11 mouse cellular contexts compared by ENCODE assay signal in genomic region chr16:78322140-78322539, GRCm38 (mm10). TPM values are rescaled to one million over a fixed set of nuclear protein-coding genes. Genes with fewer than 3 reads are reported as not detected.
DNase-seq lines count a peak whose midpoint lies in the region; ATAC-seq and TF ChIP-seq lines count a peak whose summit lies in the region.
"Had no signal": no experiment of that assay in that cellular context is flagged by ENCODE, and none has a peak within 500 bp of the region (broad histone marks: within the 10 kb centered on the region; RNA-seq: fewer than 3 reads in every experiment).

No protein-coding gene starts in this region.

- intact Hi-C loops in heart, postnatal 36 days (cut with DNase I), result no loop called here

- peak; percentile 39 for DNase-seq in heart, embryonic 10.5 days (ENCODE audit: low spot score)
- no peak for DNase-seq in heart, postnatal 36 days
- DNase-seq in limb, embryonic 14.5 days (ENCODE audit: low spot score), result no peak
- DNase-seq in limb, embryonic 10.5 days (ENCODE audit: low spot score), result no peak
- DNase-seq in urinary bladder, postnatal 10 days (ENCODE audit: low spot score), result no peak
- DNase-seq in liver, result no peak

- peaks cover 11% of the 10 kb centered on the region; the same call in 1 of the 2 replicates for H3K36me3 ChIP-seq in heart, embryonic 10.5 days
- H3K36me3 ChIP-seq in limb, embryonic 14.5 days (ENCODE audit: control insufficient read depth, insufficient read depth, low read length), result no peaks in the 10 kb centered on the region; the same call in 1 of the 2 replicates
- peaks cover 22% of the 10 kb centered on the region for H3K36me3 ChIP-seq in limb, embryonic 10.5 days
- peaks cover 14% of the 10 kb centered on the region for H3K36me3 ChIP-seq in hindbrain, embryonic 12.5 days
- peaks cover 23% of the 10 kb centered on the region for H3K36me3 ChIP-seq in neural tube, embryonic 13.5 days
- H3K36me3 ChIP-seq: liver, embryonic 15.5 days had no signal

- no peak overlapping the region; the same call in 1 of the 2 replicates for H3K4me2 ChIP-seq in limb, embryonic 14.5 days (replicated peaks; ENCODE audit: low read depth, low read length, severe bottlenecking)
- H3K4me2 ChIP-seq in hindbrain, embryonic 12.5 days (replicated peaks), result peak overlapping the region; percentile 19; the same call in 1 of the 2 replicates
- peak overlapping the region; percentile 34 for H3K4me2 ChIP-seq in neural tube, embryonic 13.5 days
- H3K4me2 ChIP-seq: liver, embryonic 15.5 days had no signal

- ATAC-seq in limb, embryonic 14.5 days (ENCODE audit: low FRiP score, low read depth), result peak; percentile 39; the same call in 1 of the 2 replicates
- ATAC-seq in hindbrain, embryonic 12.5 days (ENCODE audit: low FRiP score), result no peak
- peak; percentile 28 for ATAC-seq in neural tube, embryonic 13.5 days (ENCODE audit: low read depth)
- ATAC-seq: inflammation-experienced regulatory T-cells, adult 6 months had no signal

- no peak for TF ChIP-seq POLR2A in limb, embryonic 14.5 days (IDR thresholded peaks at IDR 0.05; ENCODE audit: borderline replicate concordance, extremely low read depth, insufficient read depth, insufficient read length)

- H3K27ac ChIP-seq in heart, embryonic 10.5 days, result no peak overlapping the region
- H3K27ac ChIP-seq in limb, embryonic 14.5 days (replicated peaks; ENCODE audit: low read depth, low read length), result no peak overlapping the region
- H3K27ac ChIP-seq in limb, embryonic 10.5 days, result no peak overlapping the region
- no peak overlapping the region for H3K27ac ChIP-seq in hindbrain, embryonic 12.5 days
- H3K27ac ChIP-seq in neural tube, embryonic 13.5 days (replicated peaks), result peak overlapping the region; percentile 38
- H3K27ac ChIP-seq: liver, embryonic 15.5 days had no signal

- 38% methylated on average over 7 of the region's 7 CpGs for WGBS in heart, embryonic 10.5 days
- WGBS in limb, embryonic 14.5 days, result 46% methylated on average over 7 of the region's 7 CpGs
- WGBS in limb, embryonic 10.5 days, result 78% methylated on average over 7 of the region's 7 CpGs
- 19% methylated on average over 7 of the region's 7 CpGs for WGBS in hindbrain, embryonic 12.5 days
- WGBS in neural tube, embryonic 13.5 days, result 14% methylated on average over 7 of the region's 7 CpGs

- no peaks in the 10 kb centered on the region for H3K9me3 ChIP-seq in heart, embryonic 10.5 days
- H3K9me3 ChIP-seq in limb, embryonic 14.5 days (ENCODE audit: control insufficient read depth, low read length), result no peaks in the 10 kb centered on the region
- H3K9me3 ChIP-seq in limb, embryonic 10.5 days (replicated peaks), result no peaks in the 10 kb centered on the region
- H3K9me3 ChIP-seq in hindbrain, embryonic 12.5 days (replicated peaks), result no peaks in the 10 kb centered on the region
- no peaks in the 10 kb centered on the region for H3K9me3 ChIP-seq in neural tube, embryonic 13.5 days
- H3K9me3 ChIP-seq: liver, embryonic 15.5 days; megakaryocyte, embryonic 14.5 days had no signal

- 0 out of 2 replicates have a peak overlapping the region, but pooled peaks have one; percentile 3 for H3K4me3 ChIP-seq in heart, embryonic 10.5 days
- no peak overlapping the region for H3K4me3 ChIP-seq in limb, embryonic 14.5 days (replicated peaks; ENCODE audit: low read length)
- H3K4me3 ChIP-seq in limb, embryonic 10.5 days, result no peak overlapping the region
- H3K4me3 ChIP-seq in hindbrain, embryonic 12.5 days, result no peak overlapping the region
- H3K4me3 ChIP-seq in neural tube, embryonic 13.5 days, result no peak overlapping the region
- H3K4me3 ChIP-seq: liver, embryonic 15.5 days; megakaryocyte, embryonic 14.5 days had no signal

- H3K4me1 ChIP-seq in heart, embryonic 10.5 days, result peaks cover 66% of the 10 kb centered on the region
- peaks cover 16% of the 10 kb centered on the region for H3K4me1 ChIP-seq in limb, embryonic 14.5 days (ENCODE audit: control insufficient read depth, insufficient read depth, low read length)
- no peaks in the 10 kb centered on the region for H3K4me1 ChIP-seq in limb, embryonic 10.5 days
- peaks cover 19% of the 10 kb centered on the region for H3K4me1 ChIP-seq in hindbrain, embryonic 12.5 days
- peaks cover 49% of the 10 kb centered on the region for H3K4me1 ChIP-seq in neural tube, embryonic 13.5 days (replicated peaks)
- H3K4me1 ChIP-seq: megakaryocyte, embryonic 14.5 days had no signal

- no peaks in the 10 kb centered on the region for H3K27me3 ChIP-seq in heart, embryonic 10.5 days (ENCODE audit: insufficient read depth, poor library complexity, severe bottlenecking)
- no peaks in the 10 kb centered on the region for H3K27me3 ChIP-seq in limb, embryonic 14.5 days (ENCODE audit: control insufficient read depth, insufficient read depth, low read length)
- H3K27me3 ChIP-seq in limb, embryonic 10.5 days (ENCODE audit: low read depth, poor library complexity, severe bottlenecking), result no peaks in the 10 kb centered on the region
- no peaks in the 10 kb centered on the region for H3K27me3 ChIP-seq in hindbrain, embryonic 12.5 days
- H3K27me3 ChIP-seq in neural tube, embryonic 13.5 days, result no peaks in the 10 kb centered on the region
- H3K27me3 ChIP-seq: liver, embryonic 15.5 days had no signal

- H3K9ac ChIP-seq in limb, embryonic 14.5 days (ENCODE audit: low read depth, low read length, severe bottlenecking), result no peak overlapping the region
- no peak overlapping the region for H3K9ac ChIP-seq in hindbrain, embryonic 12.5 days
- H3K9ac ChIP-seq in neural tube, embryonic 13.5 days, result no peak overlapping the region
- H3K9ac ChIP-seq: liver, embryonic 15.5 days had no signal

RNA-seq across cellular contexts. Expression of gene Cxadr, which starts 20.9 kb away (rescaled TPM):
- 27.9 and 35.9 TPM in 2 replicates for polyA plus RNA-seq in heart, embryonic 10.5 days (2016; fragmentation: Nextera tagmentation; extraction: Ambion mirVana)
- 10 to 100 TPM; 50.3 to 50.7 TPM for total RNA-seq in heart, postnatal 36 days (2021)
- polyA plus RNA-seq in limb, embryonic 14.5 days (2012; rRNA removed), result 10.5 and 11.6 TPM in 2 replicates
- polyA plus RNA-seq in limb, embryonic 14.5 days (2014; fragmentation: Nextera tagmentation; extraction: Ambion mirVana), result 11.5 and 13.4 TPM in 2 replicates
- 19.6 and 29.4 TPM in 2 replicates for polyA plus RNA-seq in limb, embryonic 10.5 days (2016; fragmentation: Nextera tagmentation; extraction: Ambion mirVana)
- 112 and 118 TPM in 2 replicates for polyA plus RNA-seq in hindbrain, embryonic 12.5 days (2016; fragmentation: Nextera tagmentation; extraction: Ambion mirVana)
- 92.8 and 105 TPM in 2 replicates for polyA plus RNA-seq in neural tube, embryonic 13.5 days (2015; fragmentation: Nextera tagmentation; extraction: Ambion mirVana)

RNA-seq across cellular contexts. Expression of gene Btg3, which starts 54.9 kb away (rescaled TPM):
- polyA plus RNA-seq in heart, embryonic 10.5 days (2016; fragmentation: Nextera tagmentation; extraction: Ambion mirVana), result 76.6 and 93.9 TPM in 2 replicates
- total RNA-seq in heart, postnatal 36 days (2021), result 1 to 10 TPM; 7.7 to 9.8 TPM
- 15.3 and 15.5 TPM in 2 replicates for polyA plus RNA-seq in limb, embryonic 14.5 days (2012; rRNA removed)
- polyA plus RNA-seq in limb, embryonic 14.5 days (2014; fragmentation: Nextera tagmentation; extraction: Ambion mirVana), result 46.8 and 50.5 TPM in 2 replicates
- 28.1 and 31.7 TPM in 2 replicates for polyA plus RNA-seq in limb, embryonic 10.5 days (2016; fragmentation: Nextera tagmentation; extraction: Ambion mirVana)
- polyA plus RNA-seq in hindbrain, embryonic 12.5 days (2016; fragmentation: Nextera tagmentation; extraction: Ambion mirVana), result 40.7 and 41.6 TPM in 2 replicates
- polyA plus RNA-seq in neural tube, embryonic 13.5 days (2015; fragmentation: Nextera tagmentation; extraction: Ambion mirVana), result 23.8 and 25.3 TPM in 2 replicates
